Mouse (Mus musculus) ES-E14 (cell line): ENCODE measurements at regions not wholly inside any gene's neighbourhood (a gene's known extent, or its start where the extent isn't known, plus 50 kb on each side); places are given as distances from the start of the nearest gene placed in this dataset.

Source experiments
- DNase-seq: peaks from one replicate; pipeline ENCODE4 v3.0.0-alpha.2; 2013; ENCODE audit warnings: low read depth, low spot score
- H3K27ac ChIP-seq: 2 replicates; pipeline ENCODE4 v1.5.1; 2012; ENCODE audit warnings: low read depth, mild to moderate bottlenecking, low read length, moderate library complexity, mixed read lengths; ENCODE audit not compliant: poor library complexity, insufficient read depth, severe bottlenecking
- H3K36me3 ChIP-seq: 2 replicates; pipeline ENCODE4 v1.6.1; 2012; ENCODE audit warnings: mild to moderate bottlenecking, low read length, moderate library complexity, mixed read lengths; ENCODE audit not compliant: control insufficient read depth, poor library complexity, insufficient read depth, severe bottlenecking
- H3K4me1 ChIP-seq, 2 experiments: fragments of 150-350 bp in 1 of 2; sonication (generic) in 1 of 2; 2 replicates each; pipeline ENCODE4 v1.6.1; 2012; ENCODE audit warnings: low read length in 2 of 2, mild to moderate bottlenecking in 1 of 2, mixed read lengths in 1 of 2; ENCODE audit not compliant: control insufficient read depth in 2 of 2, insufficient read depth in 2 of 2, poor library complexity in 1 of 2
- H3K4me3 ChIP-seq, 2 experiments: fragments of 150-350 bp in 1 of 2; sonication (generic) in 1 of 2; 2 replicates each; pipeline ENCODE4 v1.5.1; 2012; ENCODE audit warnings: low read length in 2 of 2, low read depth in 1 of 2, mild to moderate bottlenecking in 1 of 2, mixed read lengths in 1 of 2; ENCODE audit not compliant: insufficient read depth in 1 of 2, poor library complexity in 1 of 2, severe bottlenecking in 1 of 2
- H3K9ac ChIP-seq: 2 replicates; pipeline ENCODE4 v1.6.1; 2012; ENCODE audit warnings: low read depth, mild to moderate bottlenecking, low read length, mixed read lengths; ENCODE audit not compliant: poor library complexity, insufficient read depth, severe bottlenecking
- H3K9me3 ChIP-seq: fragments of 150-350 bp; sonication (generic); 2 replicates; pipeline ENCODE4 v1.6.1; 2012; ENCODE audit warnings: low read depth, mild to moderate bottlenecking, low read length; ENCODE audit not compliant: control insufficient read depth, insufficient read depth
- CHD2 ChIP-seq: IDR thresholded peaks from 2 replicates; pipeline ENCODE4 v1.6.1; 2014; ENCODE audit warnings: mild to moderate bottlenecking, low read depth, low read length, inconsistent platforms
- HCFC1 ChIP-seq: IDR thresholded peaks from 2 replicates; pipeline ENCODE4 v1.6.1; 2012; ENCODE audit warnings: low read length, inconsistent platforms, borderline replicate concordance; ENCODE audit not compliant: insufficient read depth
- MAFK ChIP-seq: IDR thresholded peaks from 2 replicates; pipeline ENCODE4 v1.6.1; 2014; ENCODE audit warnings: mild to moderate bottlenecking, low read depth, low read length, inconsistent platforms; ENCODE audit not compliant: insufficient read depth
- ZC3H11A ChIP-seq: IDR thresholded peaks from 2 replicates; pipeline ENCODE4 v1.6.1; 2012; ENCODE audit warnings: low read depth, mild to moderate bottlenecking, inconsistent platforms, low read length, borderline replicate concordance
- ZNF384 ChIP-seq: IDR thresholded peaks from 2 replicates; pipeline ENCODE4 v1.6.1; 2012; ENCODE audit warnings: low read depth, low read length, inconsistent platforms
- in situ Hi-C, 2 experiments: fragments of 600-800 bp; cut with MboI; formaldehyde crosslinking; loops; one replicate each; pipeline ENCODE4 v1.15.1; 2025; ENCODE audit warnings: low sequenced_read_pairs in 2 of 2, inconsistent platforms in 1 of 2; ENCODE audit not compliant: unreplicated experiment in 2 of 2

GRCm38 (mm10) chr3:128247816-128248215 is 351.7 kb upstream of the Fam241a start:
- no peak overlapping the region for H3K4me3 ChIP-seq
- no peaks in the 10 kb centered on the region for H3K36me3 ChIP-seq
- no peaks in the 10 kb centered on the region for H3K4me1 ChIP-seq
- TF ChIP-seq ZC3H11A (no peak), CHD2 (no peak), ZNF384 (no peak), HCFC1 (no peak), MAFK (no peak)
- in situ Hi-C loops = no loop called here
- H3K27ac ChIP-seq = no peak overlapping the region
- H3K9ac ChIP-seq = no peak overlapping the region
- peak; percentile 17 for DNase-seq
- H3K9me3 ChIP-seq = no peaks in the 10 kb centered on the region

GRCm38 (mm10) chr3:128239813-128240421 is 343.8 kb upstream of the Fam241a start:
- no peaks in the 10 kb centered on the region for H3K9me3 ChIP-seq
- DNase-seq = no peak
- TF ChIP-seq MAFK (no peak), ZNF384 (no peak), HCFC1 (no peak), ZC3H11A (no peak), CHD2 (no peak)
- H3K9ac ChIP-seq = no peak overlapping the region
- H3K4me3 ChIP-seq = no peak overlapping the region
- in situ Hi-C loops = no loop called here
- no peaks in the 10 kb centered on the region for H3K4me1 ChIP-seq
- H3K27ac ChIP-seq = no peak overlapping the region
- no peaks in the 10 kb centered on the region for H3K36me3 ChIP-seq

GRCm38 (mm10) chr3:128230390-128230789 is 334.3 kb upstream of the Fam241a start:
- DNase-seq = no peak
- in situ Hi-C loops = no loop called here
- TF ChIP-seq MAFK = no peak
- TF ChIP-seq CHD2 = no peak
- TF ChIP-seq HCFC1 = no peak
- no peak for TF ChIP-seq ZNF384
- TF ChIP-seq ZC3H11A = no peak

GRCm38 (mm10) chr3:128226930-128227585 is 330.9 kb upstream of the Fam241a start:
- H3K9me3 ChIP-seq = no peaks in the 10 kb centered on the region
- no peak overlapping the region for H3K27ac ChIP-seq
- DNase-seq = no peak
- no peak for TF ChIP-seq HCFC1
- TF ChIP-seq ZNF384 = peak; percentile 52; the same call in 1 of the 2 replicates
- TF ChIP-seq CHD2 = no peak
- TF ChIP-seq ZC3H11A = no peak
- H3K9ac ChIP-seq = no peak overlapping the region
- H3K36me3 ChIP-seq = no peaks in the 10 kb centered on the region
- no peaks in the 10 kb centered on the region for H3K4me1 ChIP-seq
- no peak overlapping the region for H3K4me3 ChIP-seq
- in situ Hi-C loops = no loop called here

More at GRCm38 (mm10) chr3:128230390-128230789, 334.3 kb upstream of the Fam241a start:
- Histone ChIP-seq H3K9ac (no peak overlapping the region), H3K27ac (no peak overlapping the region), H3K4me3 (no peak overlapping the region), H3K36me3 (no peaks in the 10 kb centered on the region), H3K9me3 (no peaks in the 10 kb centered on the region), H3K4me1 (no peaks in the 10 kb centered on the region)
